ENCODE assay signal across 9 mouse cellular contexts in the genomic region with DNA sequence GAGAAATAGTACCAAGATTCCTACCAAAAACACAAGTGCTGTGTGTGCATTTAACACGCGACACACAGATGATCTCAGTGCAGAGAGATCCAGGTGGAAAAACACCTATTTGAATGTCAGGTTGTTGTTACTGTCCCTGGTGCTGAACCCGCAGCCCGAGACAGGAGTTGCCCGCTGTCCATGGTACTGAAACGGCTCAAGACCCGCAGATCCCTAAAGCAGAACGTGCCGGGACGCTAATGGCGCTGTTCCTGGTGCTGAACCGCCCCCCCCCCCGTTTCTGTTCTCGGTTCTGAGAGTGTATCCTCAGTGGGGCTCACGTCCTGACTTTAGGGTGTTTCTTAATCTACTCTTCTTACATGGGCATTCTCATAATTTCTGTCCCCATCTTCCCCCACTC.
DNase-seq lines count a peak whose midpoint lies in the region; ATAC-seq and TF ChIP-seq lines count a peak whose summit lies in the region.
"Had no signal": no experiment of that assay in that cellular context is flagged by ENCODE, and none has a peak within 500 bp of the region (broad histone marks: within the 10 kb centered on the region; RNA-seq: fewer than 3 reads in every experiment).

No protein-coding gene starts in this region.

- TF ChIP-seq CTCF in CH12.LX (conservative IDR thresholded peaks at IDR 0.05 in 1 of 2, IDR thresholded peaks at IDR 0.05 in 1 of 2; ENCODE audit: low read depth in 2 of 2, low read length in 2 of 2) = no peak
- no peak for TF ChIP-seq CTCF in thymus, adult 2 months (IDR thresholded peaks at IDR 0.05; ENCODE audit: borderline replicate concordance, control insufficient read depth, extremely low read depth, insufficient read depth, low read length, poor library complexity)

- no peak for TF ChIP-seq POLR2A in CH12.LX (IDR thresholded peaks at IDR 0.05; ENCODE audit: low read depth, low read length)
- TF ChIP-seq POLR2A in thymus, adult 2 months (IDR thresholded peaks at IDR 0.05; ENCODE audit: control insufficient read depth, extremely low read depth, insufficient read depth, low read length, poor library complexity) = no peak

- no peaks in the 10 kb centered on the region for H3K36me3 ChIP-seq in heart, embryonic 11.5 days (ENCODE audit: control insufficient read depth, insufficient read depth, low read length)
- H3K36me3 ChIP-seq in CH12.LX (replicated peaks in 1 of 2; ENCODE audit: control insufficient read depth in 1 of 2, insufficient read depth in 1 of 2, low read length in 1 of 2) = no peaks in the 10 kb centered on the region
- H3K36me3 ChIP-seq in hindbrain, embryonic 13.5 days = no peaks in the 10 kb centered on the region
- H3K36me3 ChIP-seq in thymus, adult 2 months (ENCODE audit: control insufficient read depth, insufficient read depth, low read length) = no peaks in the 10 kb centered on the region
- H3K36me3 ChIP-seq: stomach, embryonic 15.5 days had no signal

- dilution Hi-C loops in CH12.LX (cut with MboI; ENCODE audit: extremely low pct_ligation_motif_present, extremely low pct_unique_long_range_greater_than_20kb, low sequenced_read_pairs) = no loop called here

- 6% methylated on average over 15 of the region's 15 CpGs for WGBS in heart, embryonic 11.5 days (ENCODE audit: insufficient replicate concordance)
- 7% methylated on average over 15 of the region's 15 CpGs for WGBS in hindbrain, embryonic 13.5 days
- WGBS in thymus, adult 2 months = 5% methylated on average over 15 of the region's 15 CpGs

- no peak for TF ChIP-seq RAD21 in CH12.LX (IDR thresholded peaks at IDR 0.05; ENCODE audit: low read depth, low read length)

- in situ Hi-C loops in CH12.LX (cut with MboI; ENCODE audit: low pct_ligation_motif_present, low pct_unique_long_range_greater_than_20kb, low sequenced_read_pairs) = loop anchor here (10.0 kb wide), 1 partner anchor 160 kb away; no protein-coding TSS in a partner anchor

- no peaks in the 10 kb centered on the region; the same call in 1 of the 2 replicates for H3K27me3 ChIP-seq in heart, embryonic 11.5 days (ENCODE audit: control insufficient read depth, insufficient read depth, low read length)
- H3K27me3 ChIP-seq in CH12.LX (replicated peaks) = peaks cover 49% of the 10 kb centered on the region
- H3K27me3 ChIP-seq in hindbrain, embryonic 13.5 days = 0 out of 2 replicates have a peak, but pooled peaks cover 4% of the 10 kb centered on the region
- H3K27me3 ChIP-seq in thymus, adult 2 months (ENCODE audit: control insufficient read depth, insufficient read depth, low read length) = no peaks in the 10 kb centered on the region

- TF ChIP-seq EP300 in CH12.LX (IDR thresholded peaks at IDR 0.05; ENCODE audit: low read length) = no peak

- H3K4me1 ChIP-seq in heart, embryonic 11.5 days (ENCODE audit: control insufficient read depth, insufficient read depth, low read length) = no peaks in the 10 kb centered on the region
- H3K4me1 ChIP-seq in CH12.LX (ENCODE audit: control insufficient read depth in 1 of 2, insufficient read depth in 2 of 2) = no peaks in the 10 kb centered on the region
- peaks cover 30% of the 10 kb centered on the region for H3K4me1 ChIP-seq in hindbrain, embryonic 13.5 days (replicated peaks)
- no peaks in the 10 kb centered on the region for H3K4me1 ChIP-seq in thymus, adult 2 months (replicated peaks; ENCODE audit: control insufficient read depth, insufficient read depth, low read length)
- H3K4me1 ChIP-seq: stomach, embryonic 15.5 days had no signal

- no peak overlapping the region for H3K27ac ChIP-seq in heart, embryonic 11.5 days (ENCODE audit: low read depth, low read length)
- no peak overlapping the region for H3K27ac ChIP-seq in CH12.LX (ENCODE audit: insufficient read depth, low read depth)
- H3K27ac ChIP-seq in hindbrain, embryonic 13.5 days = peak overlapping the region; percentile 35; the same call in 1 of the 2 replicates
- H3K27ac ChIP-seq in thymus, adult 2 months (ENCODE audit: control insufficient read depth, insufficient read depth, low read length) = no peak overlapping the region
- H3K27ac ChIP-seq: stomach, embryonic 15.5 days had no signal

- no peaks in the 10 kb centered on the region for H3K9me3 ChIP-seq in heart, embryonic 11.5 days (replicated peaks; ENCODE audit: control insufficient read depth, low read length)
- H3K9me3 ChIP-seq in CH12.LX (replicated peaks; ENCODE audit: low read length) = no peaks in the 10 kb centered on the region
- no peaks in the 10 kb centered on the region for H3K9me3 ChIP-seq in hindbrain, embryonic 13.5 days
- H3K9me3 ChIP-seq: stomach, embryonic 15.5 days had no signal

- H3K9ac ChIP-seq in heart, embryonic 11.5 days (ENCODE audit: low read depth, low read length) = no peak overlapping the region
- H3K9ac ChIP-seq in CH12.LX (ENCODE audit: insufficient read depth, low read depth) = no peak overlapping the region
- no peak overlapping the region for H3K9ac ChIP-seq in hindbrain, embryonic 13.5 days
- H3K9ac ChIP-seq: stomach, embryonic 15.5 days had no signal

- H3K79me2 ChIP-seq in CH12.LX (replicated peaks; ENCODE audit: control insufficient read depth, extremely low read depth, insufficient read depth, poor library complexity, severe bottlenecking) = no peaks in the 10 kb centered on the region

- peak; percentile 59 to 83 for DNase-seq in heart, adult 18-20 months
- DNase-seq in CH12.LX (ENCODE audit: extremely low read depth) = peak; percentile 88
- peak; percentile 70 for DNase-seq in c-Kit-positive CD71-positive TER-119-positive erythroid progenitor cells, embryonic 14.5 days (ENCODE audit: low spot score)
- DNase-seq in lung, postnatal 10 days = peak; percentile 86
- DNase-seq in thymus, adult 2 months = peak; percentile 70
- no peak for DNase-seq in left cerebral cortex, adult 9 months (ENCODE audit: low spot score in 2 of 2)

- ATAC-seq in heart, embryonic 11.5 days (replicated peaks; ENCODE audit: insufficient number of reproducible peaks, low FRiP score, low TSS enrichment) = no peak
- no peak for ATAC-seq in hindbrain, embryonic 13.5 days (ENCODE audit: low FRiP score)

- H3K4me3 ChIP-seq in heart, embryonic 11.5 days (ENCODE audit: low read depth, low read length) = no peak overlapping the region
- no peak overlapping the region for H3K4me3 ChIP-seq in CH12.LX (replicated peaks in 1 of 3; ENCODE audit: low read depth in 2 of 3, low read length in 2 of 3, poor library complexity in 1 of 3)
- H3K4me3 ChIP-seq in hindbrain, embryonic 13.5 days = no peak overlapping the region
- no peak overlapping the region for H3K4me3 ChIP-seq in thymus, adult 2 months (ENCODE audit: control insufficient read depth, insufficient read depth, low read length)
- H3K4me3 ChIP-seq: stomach, embryonic 15.5 days had no signal

- no peak overlapping the region for H3K4me2 ChIP-seq in heart, embryonic 11.5 days
- H3K4me2 ChIP-seq in CH12.LX (ENCODE audit: insufficient read depth, low read depth, poor library complexity, severe bottlenecking) = no peak overlapping the region
- H3K4me2 ChIP-seq in hindbrain, embryonic 13.5 days = no peak overlapping the region
- H3K4me2 ChIP-seq: stomach, embryonic 15.5 days had no signal

TF ChIP-seq in CH12.LX, 34 proteins besides CTCF, POLR2A, EP300 and RAD21:
- TF ChIP-seq CHD1 (IDR thresholded peaks at IDR 0.05; ENCODE audit: low read depth, low read length) (no peak), MXI1 (IDR thresholded peaks at IDR 0.05; ENCODE audit: low read depth, low read length) (peak; percentile 97), MAX (IDR thresholded peaks at IDR 0.05; ENCODE audit: low read length) (no peak), POLR2AphosphoS2 (IDR thresholded peaks at IDR 0.05; ENCODE audit: low read depth, low read length) (no peak), BHLHE40 (IDR thresholded peaks at IDR 0.05; ENCODE audit: low read depth, low read length) (peak; percentile 70; the same call in 1 of the 2 replicates), USF2 (conservative IDR thresholded peaks at IDR 0.05; ENCODE audit: low read depth, low read length) (no peak), SIN3A (IDR thresholded peaks at IDR 0.05; ENCODE audit: low read length) (peak; percentile 100), ZKSCAN1 (IDR thresholded peaks at IDR 0.05; ENCODE audit: borderline replicate concordance, low read depth, low read length) (no peak), MAFK (IDR thresholded peaks at IDR 0.05; ENCODE audit: insufficient replicate concordance, low read length) (no peak)

Comparison
In these comparisons a context has a peak if more than half of its experiments do, and no peak if none do; other contexts are left out.
1. DNase-seq: peak in heart, adult 18-20 months (2 of 2), CH12.LX (single experiment), c-Kit-positive CD71-positive TER-119-positive erythroid progenitor cells, embryonic 14.5 days (single experiment), lung, postnatal 10 days (single experiment) and thymus, adult 2 months (single experiment); none in left cerebral cortex, adult 9 months (0 of 2).